In genomic region chr11:19560452-19560851, GRCm38 (mm10) we compare ENCODE assay signal across 24 mouse cellular contexts.
A peak's percentile ranks its signal among the peaks of the same experiment; 100 is the strongest.
DNase-seq lines count a peak whose midpoint lies in the region; ATAC-seq lines count a peak whose summit lies in the region.
"Had no signal": no experiment of that assay in that cellular context is flagged by ENCODE, and none has a peak within 500 bp of the region (broad histone marks: within the 10 kb centered on the region; RNA-seq: fewer than 3 reads in every experiment).

No protein-coding gene starts in this region.

- H3K36me3 ChIP-seq in hindbrain, embryonic 16.5 days (ENCODE audit: control insufficient read depth, insufficient read depth, low read length), result no peaks in the 10 kb centered on the region
- no peaks in the 10 kb centered on the region for H3K36me3 ChIP-seq in hindbrain, embryonic 14.5 days (replicated peaks; ENCODE audit: control insufficient read depth, insufficient read depth)
- H3K36me3 ChIP-seq: heart, embryonic 15.5 days; hindbrain, embryonic 15.5 days; intestine, embryonic 15.5 days; limb, embryonic 12.5 days; liver, embryonic 15.5 days had no signal

- no peak overlapping the region for H3K9ac ChIP-seq in hindbrain, embryonic 16.5 days (ENCODE audit: low read depth, low read length)
- H3K9ac ChIP-seq in hindbrain, embryonic 14.5 days, result no peak overlapping the region
- H3K9ac ChIP-seq: forebrain, embryonic 13.5 days; heart, embryonic 15.5 days; hindbrain, embryonic 15.5 days; intestine, embryonic 15.5 days; limb, embryonic 12.5 days; liver, embryonic 15.5 days; lung, embryonic 14.5 days had no signal

- H3K9me3 ChIP-seq in hindbrain, embryonic 16.5 days (ENCODE audit: control insufficient read depth, low read length), result no peaks in the 10 kb centered on the region
- H3K9me3 ChIP-seq in hindbrain, embryonic 14.5 days (ENCODE audit: control insufficient read depth, low read length), result no peaks in the 10 kb centered on the region
- H3K9me3 ChIP-seq: forebrain, embryonic 13.5 days; heart, embryonic 15.5 days; hindbrain, embryonic 15.5 days; intestine, embryonic 15.5 days; limb, embryonic 12.5 days; liver, embryonic 15.5 days had no signal

- H3K4me2 ChIP-seq in hindbrain, embryonic 16.5 days (ENCODE audit: low read length), result no peak overlapping the region
- no peak overlapping the region for H3K4me2 ChIP-seq in hindbrain, embryonic 14.5 days (replicated peaks)
- H3K4me2 ChIP-seq: forebrain, embryonic 13.5 days; heart, embryonic 15.5 days; hindbrain, embryonic 15.5 days; intestine, embryonic 15.5 days; limb, embryonic 12.5 days; liver, embryonic 15.5 days; lung, embryonic 14.5 days; midbrain, embryonic 11.5 days had no signal

- ATAC-seq in hindbrain, embryonic 16.5 days, result peak; percentile 65; the same call in 1 of the 2 replicates
- ATAC-seq in hindbrain, embryonic 14.5 days (ENCODE audit: low FRiP score), result no peak
- ATAC-seq: activated CD4-positive, CD25-positive, alpha-beta regulatory T cell, adult 4 months; forebrain, embryonic 13.5 days; intestine, embryonic 15.5 days had no signal

- H3K4me3 ChIP-seq in hindbrain, embryonic 16.5 days (ENCODE audit: low read length), result no peak overlapping the region
- H3K4me3 ChIP-seq in hindbrain, embryonic 14.5 days (replicated peaks; ENCODE audit: low read length), result no peak overlapping the region
- H3K4me3 ChIP-seq: forebrain, embryonic 13.5 days; heart, embryonic 15.5 days; hindbrain, embryonic 15.5 days; intestine, embryonic 15.5 days; limb, embryonic 12.5 days; liver, embryonic 15.5 days had no signal

- DNase-seq in cerebellum, adult 11-12 months, result peak; percentile 6
- no peak for DNase-seq in cerebellum, adult 8-10 months
- DNase-seq in hindbrain, embryonic 14.5 days (ENCODE audit: low spot score), result no peak
- DNase-seq in cerebellum, postnatal 10 days, result peak; percentile 44 to 65
- peak; percentile 37 for DNase-seq in retina, postnatal 1 day
- no peak for DNase-seq in adipocyte (ENCODE audit: low spot score)
- DNase-seq: adrenal gland, adult 8-10 months; gastrocnemius, postnatal 10 days; kidney, adult 2 months; layer of hippocampus, adult 9-11 months; lung, embryonic 14.5 days; lung, postnatal 36 days; spleen, adult 18-20 months; thymus, postnatal 14 days had no signal

- H3K27ac ChIP-seq in hindbrain, embryonic 16.5 days (ENCODE audit: low read depth, low read length), result no peak overlapping the region
- no peak overlapping the region for H3K27ac ChIP-seq in hindbrain, embryonic 14.5 days
- H3K27ac ChIP-seq: forebrain, embryonic 13.5 days; heart, embryonic 15.5 days; hindbrain, embryonic 15.5 days; intestine, embryonic 15.5 days; limb, embryonic 12.5 days; liver, embryonic 15.5 days had no signal

- no peaks in the 10 kb centered on the region for H3K27me3 ChIP-seq in hindbrain, embryonic 16.5 days (replicated peaks; ENCODE audit: control insufficient read depth, insufficient read depth, low read length)
- H3K27me3 ChIP-seq in hindbrain, embryonic 14.5 days (ENCODE audit: control insufficient read depth, insufficient read depth, low read length), result no peaks in the 10 kb centered on the region
- H3K27me3 ChIP-seq: CH12.LX; heart, embryonic 15.5 days; hindbrain, embryonic 15.5 days; intestine, embryonic 15.5 days; limb, embryonic 12.5 days; liver, embryonic 15.5 days had no signal

- peaks cover 2% of the 10 kb centered on the region for H3K4me1 ChIP-seq in hindbrain, embryonic 16.5 days (ENCODE audit: control insufficient read depth, insufficient read depth, low read depth, low read length)
- no peaks in the 10 kb centered on the region for H3K4me1 ChIP-seq in hindbrain, embryonic 14.5 days (replicated peaks; ENCODE audit: control insufficient read depth, insufficient read depth, low read length)
- H3K4me1 ChIP-seq: heart, embryonic 15.5 days; intestine, embryonic 15.5 days; limb, embryonic 12.5 days; liver, embryonic 15.5 days had no signal

- WGBS in hindbrain, embryonic 16.5 days, result 69% methylated on average over 7 of the region's 7 CpGs
- 73% methylated on average over 7 of the region's 7 CpGs for WGBS in hindbrain, embryonic 14.5 days

Comparison
In these comparisons a context has a peak if more than half of its experiments do, and no peak if none do; other contexts are left out.
1. DNase-seq: peak in cerebellum, adult 11-12 months (single experiment), cerebellum, postnatal 10 days (2 of 2) and retina, postnatal 1 day (single experiment); none in cerebellum, adult 8-10 months (single experiment), hindbrain, embryonic 14.5 days (single experiment) and adipocyte (single experiment).